Mouse (Mus musculus): Measurements from ENCODE around the gene Etfrf1. TPM values are rescaled to one million over a fixed set of nuclear protein-coding genes. Genes with fewer than 3 reads are reported as not detected.
A peak's percentile ranks its signal among the peaks of the same experiment; 100 is the strongest.

Gene Etfrf1
- total and polyA plus RNA-seq, 2 experiments from 2014 or later, result 31.8 to 86.9 TPM

GRCm38 (mm10) chr6:145226296-145226695, 15.4 kb downstream of the Etfrf1 start:
- 56% methylated on average over 3 of the region's 3 CpGs for WGBS
- Histone ChIP-seq H3K27me3 (ENCODE audit: control insufficient read depth, insufficient read depth, low read length) (no peaks in the 10 kb centered on the region), H3K27ac (ENCODE audit: low read depth) (no peak overlapping the region), H3K9ac (replicated peaks; ENCODE audit: low read depth, low read length) (no peak overlapping the region), H3K4me3 (ENCODE audit: low read depth, low read length) (no peak overlapping the region), H3K9me3 (replicated peaks; ENCODE audit: control insufficient read depth, low read length) (no peaks in the 10 kb centered on the region), H3K36me3 (replicated peaks; ENCODE audit: control insufficient read depth, insufficient read depth, low read length) (peaks cover 29% of the 10 kb centered on the region), H3K4me1 (ENCODE audit: control insufficient read depth, insufficient read depth) (no peaks in the 10 kb centered on the region), H3K4me2 (ENCODE audit: low read depth, low read length) (no peak overlapping the region)
- no peak for ATAC-seq (ENCODE audit: insufficient read depth, low read depth)
- DNase-seq (ENCODE audit: low spot score), result no peak
- TF ChIP-seq CTCF (IDR thresholded peaks at IDR 0.05; ENCODE audit: low read depth) (no peak), EP300 (IDR thresholded peaks at IDR 0.05; ENCODE audit: low read depth) (no peak)

- Histone ChIP-seq H3K4me2 (ENCODE audit: low read depth, low read length) (no peak overlapping the region), H3K4me3 (ENCODE audit: low read depth, low read length) (no peak overlapping the region), H3K27ac (ENCODE audit: low read depth) (no peak overlapping the region), H3K9me3 (replicated peaks; ENCODE audit: control insufficient read depth, low read length) (no peaks in the 10 kb centered on the region), H3K27me3 (ENCODE audit: control insufficient read depth, insufficient read depth, low read length) (no peaks in the 10 kb centered on the region), H3K36me3 (replicated peaks; ENCODE audit: control insufficient read depth, insufficient read depth, low read length) (peaks cover 21% of the 10 kb centered on the region), H3K9ac (replicated peaks; ENCODE audit: low read depth, low read length) (no peak overlapping the region), H3K4me1 (ENCODE audit: control insufficient read depth, insufficient read depth) (no peaks in the 10 kb centered on the region)
- TF ChIP-seq EP300 (IDR thresholded peaks at IDR 0.05; ENCODE audit: low read depth) (no peak), CTCF (IDR thresholded peaks at IDR 0.05; ENCODE audit: low read depth) (no peak)
- no peak for ATAC-seq (ENCODE audit: insufficient read depth, low read depth)
- WGBS, result 92% methylated on average over 1 of the region's 1 CpGs
- no peak for DNase-seq (ENCODE audit: low spot score)
These were observed 23.5 kb downstream of the Etfrf1 start for GRCm38 (mm10) chr6:145234391-145234790.

DNA sequence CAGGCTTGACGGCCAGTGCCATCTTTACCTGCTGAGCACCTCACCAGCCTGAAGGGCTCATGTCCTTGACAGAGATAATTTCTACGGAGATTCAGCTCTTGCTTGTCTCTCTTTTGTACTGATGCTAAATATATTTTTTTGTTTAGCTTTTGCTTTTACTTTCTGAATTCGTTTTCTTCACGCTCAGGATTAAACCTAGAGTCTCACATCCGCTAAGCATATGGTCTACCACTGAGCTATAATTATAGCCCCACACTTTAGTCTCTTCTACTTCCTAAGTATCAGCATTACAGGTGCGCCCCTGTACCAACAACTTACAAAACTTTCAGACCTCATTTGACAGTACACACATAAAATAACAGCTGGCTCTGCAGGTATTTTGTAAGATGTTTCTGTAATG, 24.4 kb downstream of the Etfrf1 start:
- Histone ChIP-seq H3K36me3 (replicated peaks; ENCODE audit: control insufficient read depth, insufficient read depth, low read length) (peaks cover 25% of the 10 kb centered on the region), H3K4me2 (ENCODE audit: low read depth, low read length) (no peak overlapping the region), H3K4me3 (ENCODE audit: low read depth, low read length) (no peak overlapping the region), H3K9ac (replicated peaks; ENCODE audit: low read depth, low read length) (no peak overlapping the region), H3K27me3 (ENCODE audit: control insufficient read depth, insufficient read depth, low read length) (no peaks in the 10 kb centered on the region), H3K27ac (ENCODE audit: low read depth) (no peak overlapping the region), H3K9me3 (replicated peaks; ENCODE audit: control insufficient read depth, low read length) (no peaks in the 10 kb centered on the region), H3K4me1 (ENCODE audit: control insufficient read depth, insufficient read depth) (no peaks in the 10 kb centered on the region)
- TF ChIP-seq CTCF (IDR thresholded peaks at IDR 0.05; ENCODE audit: low read depth) (no peak), EP300 (IDR thresholded peaks at IDR 0.05; ENCODE audit: low read depth) (no peak)
- WGBS, result 76% methylated on average over 6 of the region's 6 CpGs
- DNase-seq (ENCODE audit: low spot score), result no peak
- ATAC-seq (ENCODE audit: insufficient read depth, low read depth), result no peak

- DNase-seq (ENCODE audit: low spot score) (no peak), ATAC-seq (ENCODE audit: insufficient read depth, low read depth) (no peak)
- TF ChIP-seq EP300 (IDR thresholded peaks at IDR 0.05; ENCODE audit: low read depth), result no peak
- TF ChIP-seq CTCF (IDR thresholded peaks at IDR 0.05; ENCODE audit: low read depth), result no peak
- Histone ChIP-seq H3K27ac (ENCODE audit: low read depth) (no peak overlapping the region), H3K36me3 (replicated peaks; ENCODE audit: control insufficient read depth, insufficient read depth, low read length) (peaks cover 30% of the 10 kb centered on the region), H3K9ac (replicated peaks; ENCODE audit: low read depth, low read length) (no peak overlapping the region), H3K9me3 (replicated peaks; ENCODE audit: control insufficient read depth, low read length) (no peaks in the 10 kb centered on the region), H3K4me3 (ENCODE audit: low read depth, low read length) (no peak overlapping the region), H3K27me3 (ENCODE audit: control insufficient read depth, insufficient read depth, low read length) (no peaks in the 10 kb centered on the region), H3K4me2 (ENCODE audit: low read depth, low read length) (no peak overlapping the region), H3K4me1 (ENCODE audit: control insufficient read depth, insufficient read depth) (no peaks in the 10 kb centered on the region)
- 63% methylated on average over 4 of the region's 4 CpGs for WGBS
These were observed 26.2 kb downstream of the Etfrf1 start for GRCm38 (mm10) chr6:145237148-145237547.

DNA sequence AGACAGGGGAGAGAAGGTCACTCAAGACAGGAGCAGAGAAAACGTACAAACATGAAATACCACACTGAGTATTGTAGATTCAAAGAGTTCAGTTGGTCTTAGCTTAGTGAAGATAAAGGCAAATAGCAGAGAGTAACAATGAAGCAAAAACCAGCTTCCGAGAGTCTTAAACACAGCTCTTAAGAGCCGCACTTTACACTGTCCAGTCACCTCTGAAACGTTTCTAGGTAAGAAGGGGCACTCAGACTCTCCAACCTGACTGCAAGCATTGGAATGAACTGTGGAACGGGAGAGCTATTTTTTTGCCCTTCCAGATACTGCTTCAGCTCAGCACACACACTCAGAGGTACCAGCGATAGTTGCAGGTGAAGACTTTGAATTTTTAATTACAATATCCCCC, 29.4 kb downstream of the Etfrf1 start:
- TF ChIP-seq CTCF (IDR thresholded peaks at IDR 0.05; ENCODE audit: low read depth) (no peak), EP300 (IDR thresholded peaks at IDR 0.05; ENCODE audit: low read depth) (no peak)
- no peak overlapping the region for H3K27ac ChIP-seq (ENCODE audit: low read depth)
- no peaks in the 10 kb centered on the region for H3K9me3 ChIP-seq (replicated peaks; ENCODE audit: control insufficient read depth, low read length)
- ATAC-seq (ENCODE audit: insufficient read depth, low read depth) (no peak), DNase-seq (ENCODE audit: low spot score) (no peak)
- no peak overlapping the region for H3K4me2 ChIP-seq (ENCODE audit: low read depth, low read length)
- WGBS, result 73% methylated on average over 6 of the region's 6 CpGs
- no peaks in the 10 kb centered on the region for H3K4me1 ChIP-seq (ENCODE audit: control insufficient read depth, insufficient read depth)
- H3K36me3 ChIP-seq (replicated peaks; ENCODE audit: control insufficient read depth, insufficient read depth, low read length), result peaks cover 36% of the 10 kb centered on the region
- H3K9ac ChIP-seq (replicated peaks; ENCODE audit: low read depth, low read length), result no peak overlapping the region
- H3K27me3 ChIP-seq (ENCODE audit: control insufficient read depth, insufficient read depth, low read length), result no peaks in the 10 kb centered on the region
- H3K4me3 ChIP-seq (ENCODE audit: low read depth, low read length), result no peak overlapping the region

DNA sequence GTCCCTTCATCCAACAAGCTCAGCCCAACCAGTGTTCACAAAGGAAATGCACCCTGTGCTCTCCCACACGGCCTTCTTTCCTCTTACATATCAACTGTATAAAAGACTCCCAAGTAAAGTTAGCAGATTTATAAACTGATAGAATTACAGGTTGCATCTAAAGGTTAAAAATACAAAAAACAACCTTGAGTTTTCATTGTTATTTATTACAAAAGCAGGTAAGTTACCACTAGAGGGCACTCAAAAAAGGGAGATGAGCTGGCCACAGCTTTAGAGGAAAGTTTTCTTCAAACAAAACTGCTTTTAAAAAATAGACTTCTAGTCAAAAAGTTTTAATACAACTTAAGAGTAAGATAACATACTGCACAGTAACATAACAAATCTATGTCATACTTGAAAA, 31.6 kb downstream of the Etfrf1 start:
- no peak for ATAC-seq (ENCODE audit: insufficient read depth, low read depth)
- H3K9ac ChIP-seq (replicated peaks; ENCODE audit: low read depth, low read length), result no peak overlapping the region
- no peak overlapping the region for H3K4me2 ChIP-seq (ENCODE audit: low read depth, low read length)
- TF ChIP-seq CTCF (IDR thresholded peaks at IDR 0.05; ENCODE audit: low read depth) (peak; percentile 49), EP300 (IDR thresholded peaks at IDR 0.05; ENCODE audit: low read depth) (no peak)
- DNase-seq (ENCODE audit: low spot score), result peak; percentile 55
- 8% methylated on average over 1 of the region's 1 CpGs for WGBS
- H3K36me3 ChIP-seq (replicated peaks; ENCODE audit: control insufficient read depth, insufficient read depth, low read length), result peaks cover 38% of the 10 kb centered on the region
- no peak overlapping the region for H3K27ac ChIP-seq (ENCODE audit: low read depth)
- no peaks in the 10 kb centered on the region for H3K27me3 ChIP-seq (ENCODE audit: control insufficient read depth, insufficient read depth, low read length)
- H3K4me1 ChIP-seq (ENCODE audit: control insufficient read depth, insufficient read depth), result no peaks in the 10 kb centered on the region
- H3K9me3 ChIP-seq (replicated peaks; ENCODE audit: control insufficient read depth, low read length), result no peaks in the 10 kb centered on the region
- H3K4me3 ChIP-seq (ENCODE audit: low read depth, low read length), result no peak overlapping the region

All from heart, postnatal 0 days (tissue).